Mouse (Mus musculus): ENCODE measurements around the gene Actrt2.

Gene Actrt2

GRCm38 (mm10) chr4:154667767-154668166 is at the start of gene Actrt2:
Actrt2 (minus strand) TSS chr4:154667867.
- DNase-seq (ENCODE audit: low read depth, low spot score), result no peak

DNA sequence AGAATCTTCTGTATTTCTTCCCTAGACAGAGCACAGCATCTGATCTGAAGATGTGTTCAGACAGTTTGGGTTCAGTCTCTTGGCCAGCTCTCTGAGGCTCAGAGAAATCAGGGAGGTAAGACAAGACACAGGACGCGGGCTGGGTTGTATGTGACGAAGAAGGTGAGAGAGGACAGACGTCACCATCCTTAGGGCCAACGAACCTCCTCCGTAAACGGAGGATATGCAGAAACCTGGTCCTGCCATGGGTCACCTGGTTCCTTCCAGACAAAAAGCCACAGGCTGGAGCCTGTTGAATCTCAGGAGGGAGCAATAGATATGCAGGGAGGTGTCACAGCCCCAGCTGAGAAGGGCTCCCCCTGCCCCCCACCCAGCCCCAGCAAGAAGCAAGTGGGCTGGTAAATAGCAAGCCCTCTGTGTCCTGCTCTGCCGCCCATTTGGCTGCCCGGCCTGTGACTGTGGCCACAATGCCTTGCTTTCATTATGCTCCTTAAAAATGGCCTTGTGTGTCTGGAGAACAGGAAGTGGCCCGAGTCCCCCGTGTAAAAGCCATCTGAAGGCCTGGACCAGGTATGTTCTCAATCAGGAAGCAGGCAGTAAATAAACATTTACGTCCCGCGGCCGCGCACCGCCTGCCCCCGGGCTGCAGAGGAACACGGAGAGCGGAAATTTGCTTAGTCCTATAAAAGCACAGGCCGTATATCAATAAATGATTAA is 41.9 kb upstream of the Actrt2 start:
- DNase-seq (ENCODE audit: low read depth, low spot score), result no peak

DNA sequence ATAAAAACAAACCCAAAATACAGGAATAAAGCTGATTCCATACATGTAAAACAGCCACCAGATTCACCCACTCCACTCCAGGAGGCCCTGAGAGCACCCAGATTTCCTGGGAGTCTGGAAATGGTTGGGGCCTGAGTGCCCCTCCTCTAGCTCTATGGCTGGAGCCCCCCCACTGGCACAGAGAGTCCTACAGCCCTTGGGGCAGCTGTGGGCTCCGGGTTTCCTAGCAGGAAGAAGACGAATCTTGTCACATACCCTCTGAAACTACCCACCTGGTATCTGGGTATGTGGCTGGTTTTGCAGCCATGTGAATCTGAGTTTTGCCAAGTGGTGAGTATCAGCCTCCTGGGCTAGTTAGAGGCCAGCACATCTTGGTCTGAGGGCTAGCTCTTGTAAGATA is 41.1 kb upstream of the Actrt2 start:
- DNase-seq (ENCODE audit: low read depth, low spot score), result no peak

DNA sequence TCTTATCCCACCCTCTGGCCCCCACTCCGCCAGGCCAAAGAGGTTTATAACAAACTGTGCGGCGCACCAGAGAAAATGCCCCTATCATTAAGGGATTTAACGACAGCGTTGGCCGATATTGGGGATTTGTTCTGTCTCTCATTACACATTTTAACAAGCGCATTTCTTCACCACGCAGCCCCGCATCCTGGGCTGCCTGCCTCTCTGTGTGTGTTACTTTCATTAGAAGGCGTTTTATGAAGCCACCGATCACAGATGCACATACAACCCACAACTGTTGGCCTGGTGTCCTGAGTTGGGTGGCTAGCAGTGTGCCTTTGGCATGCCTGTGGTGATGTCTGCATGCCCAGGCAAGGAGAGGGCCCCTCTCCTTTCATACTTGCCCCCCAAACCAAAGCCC is 40.6 kb upstream of the Actrt2 start:
- no peak for DNase-seq (ENCODE audit: low read depth, low spot score)

GRCm38 (mm10) chr4:154707521-154707920 is 39.9 kb upstream of the Actrt2 start:
- DNase-seq (ENCODE audit: low read depth, low spot score), result no peak

DNA sequence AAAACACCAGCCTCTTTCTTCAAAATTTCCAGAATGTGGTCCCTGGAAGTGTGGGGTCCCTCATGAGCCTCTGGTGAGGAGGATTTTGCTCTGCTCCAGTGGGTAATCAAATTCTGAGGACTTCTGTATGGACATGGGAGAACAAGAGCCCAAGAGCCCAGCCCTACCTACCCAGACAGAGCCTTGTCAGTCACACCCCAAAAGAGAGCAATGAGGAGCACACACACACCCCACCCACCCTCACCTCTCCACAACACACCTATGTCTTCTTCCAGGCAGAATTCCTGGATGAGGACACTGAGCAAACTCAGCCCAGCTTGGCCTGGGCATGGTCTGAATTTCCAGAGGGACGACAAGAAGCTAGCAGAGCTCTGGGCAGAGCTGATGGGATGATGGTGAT is 38.8 kb upstream of the Actrt2 start:
- no peak for DNase-seq (ENCODE audit: low read depth, low spot score)

- no peak for DNase-seq (ENCODE audit: low read depth, low spot score)
Observed at GRCm38 (mm10) chr4:154705681-154706080, 38.0 kb upstream of the Actrt2 start.

GRCm38 (mm10) chr4:154705056-154705455 is 37.4 kb upstream of the Actrt2 start:
- no peak for DNase-seq (ENCODE audit: low read depth, low spot score)

DNA sequence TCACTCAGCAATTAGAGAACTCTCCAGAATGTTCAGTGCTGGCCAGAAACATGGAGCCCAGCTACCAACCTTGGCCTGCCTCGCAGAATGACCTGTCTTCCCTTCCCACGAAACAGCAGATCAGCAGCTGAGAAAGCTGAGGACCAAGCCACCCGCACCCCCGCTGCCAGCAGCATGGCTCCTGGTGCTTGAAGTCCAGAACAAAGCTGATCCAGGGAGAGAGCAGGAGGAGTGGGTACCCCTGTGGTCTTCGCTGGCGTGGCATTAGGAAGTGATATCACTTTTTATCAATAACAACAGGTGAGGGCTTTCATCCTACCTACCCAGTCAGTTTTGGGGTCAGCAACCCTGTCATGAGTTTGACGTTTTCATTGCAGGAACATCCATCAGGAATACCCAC is 36.9 kb upstream of the Actrt2 start:
- DNase-seq (ENCODE audit: low read depth, low spot score), result no peak

GRCm38 (mm10) chr4:154703426-154704070 is 35.9 kb upstream of the Actrt2 start:
- no peak for DNase-seq (ENCODE audit: low read depth, low spot score)

- no peak for DNase-seq (ENCODE audit: low read depth, low spot score)
Observed at GRCm38 (mm10) chr4:154702931-154703330, 35.3 kb upstream of the Actrt2 start.

GRCm38 (mm10) chr4:154702186-154702585 is 34.5 kb upstream of the Actrt2 start:
- no peak for DNase-seq (ENCODE audit: low read depth, low spot score)

- no peak for DNase-seq (ENCODE audit: low read depth, low spot score)
Observed at GRCm38 (mm10) chr4:154700921-154701412, 33.3 kb upstream of the Actrt2 start.

DNA sequence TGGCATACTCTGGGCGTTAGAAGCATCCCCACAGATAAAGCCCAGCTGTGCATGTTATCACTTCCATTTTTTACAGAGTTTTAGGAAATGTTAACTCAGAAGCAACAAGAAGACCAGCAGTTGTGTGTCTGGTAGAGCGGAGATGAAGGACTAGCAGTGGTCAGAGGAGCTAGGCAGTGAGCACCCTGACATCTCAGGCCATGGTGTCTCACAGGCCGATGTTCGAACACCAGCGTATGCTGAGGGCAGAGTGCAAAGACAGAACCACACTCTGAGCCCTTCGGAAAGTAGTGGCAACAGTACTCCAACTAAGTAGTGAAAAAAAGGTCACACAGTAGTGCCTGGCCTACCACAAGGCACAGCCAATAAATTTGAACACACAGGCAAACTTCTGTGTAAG is 32.8 kb upstream of the Actrt2 start:
- no peak for DNase-seq (ENCODE audit: low read depth, low spot score)

GRCm38 (mm10) chr4:154699236-154699635 is 31.6 kb upstream of the Actrt2 start:
- no peak for DNase-seq (ENCODE audit: low read depth, low spot score)

GRCm38 (mm10) chr4:154698631-154699030 is 31.0 kb upstream of the Actrt2 start:
- no peak for DNase-seq (ENCODE audit: low read depth, low spot score)

DNA sequence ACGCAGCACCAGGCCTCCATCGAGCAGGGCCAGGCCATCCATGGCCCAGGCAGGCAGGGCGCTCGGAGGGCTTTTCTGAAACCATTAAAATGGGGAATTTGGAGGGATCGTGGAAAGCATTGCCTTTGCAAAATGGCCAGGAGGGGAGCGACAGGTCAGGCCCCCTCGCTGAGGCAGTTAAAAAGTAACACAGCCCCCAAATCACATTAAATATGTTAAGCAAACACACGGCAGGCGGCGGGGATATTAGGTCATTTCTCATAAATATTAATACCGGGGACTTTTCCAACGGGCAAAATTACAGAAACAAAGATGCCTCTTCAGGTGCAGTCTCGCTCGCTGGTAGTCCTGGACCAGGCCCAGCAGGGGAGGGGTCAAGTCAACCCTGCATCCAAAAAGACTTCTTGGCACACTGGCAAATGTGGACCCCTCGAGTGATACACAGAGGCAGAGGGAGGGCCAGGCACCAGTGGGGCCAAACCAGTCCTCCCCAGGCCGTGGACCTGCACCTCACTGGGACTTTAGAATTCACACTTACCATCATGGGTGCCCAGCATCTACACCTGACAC is 30.4 kb upstream of the Actrt2 start:
- DNase-seq (ENCODE audit: low read depth, low spot score), result no peak

DNA sequence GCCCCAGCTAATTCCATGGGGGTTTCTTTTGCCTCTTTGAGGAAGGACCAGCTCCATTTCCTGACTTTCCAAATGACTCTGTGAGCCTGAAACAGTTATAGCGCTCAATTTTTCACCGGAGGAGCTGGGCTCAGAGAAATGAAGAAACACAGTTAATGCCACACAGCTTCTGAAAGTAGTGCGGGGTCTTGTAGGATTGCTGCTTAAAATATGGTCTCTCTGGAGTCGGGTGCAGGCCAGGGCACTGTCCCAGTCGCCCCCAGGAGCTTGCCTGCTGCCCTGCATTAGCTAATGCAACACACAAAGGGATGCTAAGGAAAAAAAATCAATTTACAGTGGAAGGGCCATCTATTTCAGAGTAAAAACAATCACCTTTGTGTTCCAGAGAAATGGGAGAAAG is 29.8 kb upstream of the Actrt2 start:
- DNase-seq (ENCODE audit: low read depth, low spot score), result no peak

DNA sequence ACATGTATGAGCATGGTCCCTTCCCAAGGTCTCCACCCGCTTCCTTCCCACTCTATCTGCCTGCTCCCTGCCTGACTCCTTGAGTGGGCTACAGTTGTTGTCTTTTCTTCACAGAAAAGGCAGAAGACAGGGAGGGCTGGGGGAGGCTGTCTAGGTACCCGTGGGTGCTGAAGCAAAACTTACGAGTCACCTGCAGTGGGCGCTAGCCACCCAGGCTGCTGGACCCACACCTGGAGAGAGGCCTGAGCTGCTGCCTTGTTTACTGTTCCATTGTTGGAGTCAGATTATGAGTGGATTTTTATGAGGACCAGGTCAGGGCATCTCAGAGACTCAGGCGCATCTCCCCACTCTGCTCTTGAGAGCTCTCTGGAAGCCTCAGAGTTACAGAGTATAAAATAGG is 28.9 kb upstream of the Actrt2 start:
- DNase-seq (ENCODE audit: low read depth, low spot score), result no peak

DNA sequence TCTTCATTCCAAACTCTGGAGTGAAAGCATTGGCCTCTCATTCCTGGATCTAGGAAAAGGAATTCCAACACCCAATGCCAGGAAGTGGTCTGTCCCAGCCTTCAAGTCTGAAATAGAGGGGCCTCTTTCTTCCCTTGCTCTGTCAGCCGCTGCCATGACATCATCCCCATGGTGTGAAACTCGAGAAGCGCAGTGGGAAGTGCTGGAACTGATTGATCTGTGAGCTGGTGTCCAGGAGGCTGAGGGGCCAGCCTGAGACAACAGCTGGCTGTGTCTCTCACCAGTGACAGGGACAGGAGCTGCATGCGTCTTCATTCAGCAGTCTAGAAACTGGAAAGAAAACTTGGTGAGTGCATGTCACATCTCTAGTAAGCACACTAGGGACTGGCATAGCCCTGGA is 28.5 kb upstream of the Actrt2 start:
- no peak for DNase-seq (ENCODE audit: low read depth, low spot score)

DNA sequence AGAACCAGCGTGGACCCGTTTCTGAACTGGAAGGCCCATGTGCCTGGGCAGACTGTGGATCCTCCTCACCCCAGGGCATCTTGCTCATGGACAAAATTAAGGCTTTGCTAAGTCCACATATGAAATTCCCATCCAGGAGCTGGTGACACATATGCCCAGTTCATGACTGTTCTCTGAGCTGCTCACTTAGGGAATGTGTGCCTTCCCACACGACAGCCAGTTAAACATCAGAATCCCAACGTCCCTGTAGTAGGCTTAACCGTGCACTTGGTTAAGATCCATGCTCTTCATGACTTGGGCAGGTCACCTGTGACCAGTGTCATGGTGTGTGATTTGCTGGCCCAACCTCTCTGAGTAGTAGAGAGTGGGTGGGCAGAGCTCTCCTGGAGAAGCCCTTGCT is 26.7 kb upstream of the Actrt2 start:
- DNase-seq (ENCODE audit: low read depth, low spot score), result no peak

DNA sequence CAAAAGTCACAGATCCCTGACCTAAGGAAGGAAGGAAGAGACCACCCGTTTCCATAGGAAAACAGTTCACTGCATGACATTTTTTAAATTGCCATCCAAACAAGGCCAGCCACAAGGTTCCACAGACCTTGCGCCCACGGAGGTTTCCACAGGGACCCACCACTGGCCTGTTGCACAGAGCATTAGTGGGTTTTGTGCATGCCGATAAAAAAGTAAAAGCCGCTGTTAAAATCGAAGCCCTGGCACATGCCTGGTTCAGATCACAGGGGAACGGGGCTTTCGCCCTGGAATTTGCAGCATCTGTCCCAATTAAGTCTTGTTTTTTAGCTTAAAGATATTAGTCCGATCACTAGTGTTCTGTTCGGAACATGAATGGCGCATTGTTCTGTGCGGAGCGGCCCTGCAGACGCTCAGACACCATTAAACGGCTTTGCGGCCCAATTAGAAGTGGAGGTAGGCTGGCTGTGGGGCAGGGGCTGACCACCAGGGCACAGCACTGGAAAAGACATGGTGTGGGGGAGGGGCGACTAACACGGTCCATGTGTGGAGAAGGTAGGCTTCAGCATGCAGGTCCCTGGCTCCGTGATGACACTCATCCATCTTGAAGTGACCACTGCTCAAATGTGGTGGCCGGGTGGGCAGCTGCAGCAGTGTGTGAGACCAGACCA is 25.8 kb upstream of the Actrt2 start:
- DNase-seq (ENCODE audit: low read depth, low spot score), result no peak
